Mouse (Mus musculus) neural tube, embryonic 11.5 days (tissue): ENCODE measurements around the gene 1700025G04Rik. TPM values are rescaled to one million over a fixed set of nuclear protein-coding genes. Genes with fewer than 3 reads are reported as not detected.
A peak's percentile ranks its signal among the peaks of the same experiment; 100 is the strongest.

Experiments
- ATAC-seq: fragments of 200-750 bp; cut with Nextera tagmentation; 2 replicates; pipeline ENCODE4 v1.8.0; 2017; ENCODE audit warnings: moderate number of reproducible peaks, mild to moderate bottlenecking, moderate TSS enrichment, moderate library complexity; ENCODE audit not compliant: insufficient read depth, low FRiP score, low TSS enrichment
- DNase-seq: peaks from one replicate; pipeline ENCODE4 v3.0.0-alpha.2; 2015; ENCODE audit warnings: low spot score
- H3K27ac ChIP-seq: fragments of 300-500 bp; sonication (generic); 2 replicates; pipeline ENCODE4 v1.5.1; 2014; ENCODE audit warnings: low read depth, mild to moderate bottlenecking, low read length
- H3K27me3 ChIP-seq: fragments of 300-500 bp; sonication (generic); 2 replicates; pipeline ENCODE4 v1.6.1; 2014; ENCODE audit warnings: mild to moderate bottlenecking, low read length, mixed read lengths; ENCODE audit not compliant: control insufficient read depth, insufficient read depth
- H3K36me3 ChIP-seq: fragments of 300-500 bp; sonication (generic); 2 replicates; pipeline ENCODE4 v1.6.1; 2014; ENCODE audit warnings: mild to moderate bottlenecking, low read length, moderate library complexity, mixed read lengths; ENCODE audit not compliant: control insufficient read depth, insufficient read depth
- H3K4me1 ChIP-seq: fragments of 300-500 bp; sonication (generic); 2 replicates; pipeline ENCODE4 v1.6.1; 2014; ENCODE audit warnings: low read length, mixed read lengths; ENCODE audit not compliant: control insufficient read depth, insufficient read depth
- H3K4me2 ChIP-seq: fragments of 300-500 bp; sonication (generic); 2 replicates; pipeline ENCODE4 v1.6.1; 2014; ENCODE audit warnings: low read depth, mild to moderate bottlenecking, moderate library complexity
- H3K4me3 ChIP-seq: fragments of 300-500 bp; sonication (generic); 2 replicates; pipeline ENCODE4 v1.5.1; 2014; ENCODE audit warnings: low read depth, low read length
- H3K9ac ChIP-seq: fragments of 300-500 bp; sonication (generic); 2 replicates; pipeline ENCODE4 v1.6.1; 2014; ENCODE audit warnings: mild to moderate bottlenecking, low read length
- H3K9me3 ChIP-seq: fragments of 300-500 bp; sonication (generic); 2 replicates; pipeline ENCODE4 v1.6.1; 2016; ENCODE audit warnings: low read length; ENCODE audit not compliant: control insufficient read depth
- WGBS: fragments of 180-500 bp; shearing (Covaris S2); extraction: QIAGEN DNeasy Blood & Tissue Kit; methylation state at CpG from one replicate; pipeline ENCODE4 v1.1.7; 2014; 5-methylcytosine and 5-hydroxymethylcytosine counted together
- polyA plus RNA-seq: library from polyadenylated mRNA; unstranded; fragments of >200 nt; fragmentation: Nextera tagmentation; extraction: Ambion mirVana; gene quantifications from 2 replicates; pipeline ENCODE4 v1.2.1, GENCODE M21; 2014

Gene 1700025G04Rik
- polyA plus RNA-seq, 1 experiment from 2014 or later: 40.7 TPM

DNA sequence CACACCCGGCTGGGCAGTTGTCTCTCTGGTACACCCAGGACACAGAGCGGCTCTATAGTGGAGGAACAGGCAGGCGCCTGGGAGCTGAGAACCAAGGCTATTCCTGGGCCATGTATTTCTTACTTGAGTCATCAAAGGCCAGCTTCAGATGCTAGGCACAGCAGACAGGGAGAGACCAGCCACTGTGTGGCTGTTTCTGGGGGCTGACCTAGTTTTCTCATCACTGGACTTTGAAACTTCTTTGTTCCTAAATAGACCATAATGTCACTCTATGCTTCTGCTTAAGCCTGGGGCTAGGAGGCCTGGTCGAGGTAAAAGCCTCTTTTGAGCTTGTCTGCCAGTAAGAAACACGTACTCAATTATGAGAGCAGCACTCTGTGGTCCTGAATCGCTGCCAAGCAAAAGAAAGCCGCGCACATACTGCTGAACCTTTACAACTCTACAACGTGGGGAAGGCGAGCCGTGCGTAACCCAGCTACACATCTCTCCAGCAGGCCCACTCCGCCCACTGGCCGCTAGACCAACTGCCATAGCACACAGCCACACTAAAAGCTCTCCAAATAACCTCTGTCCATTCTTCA, 199.8 kb downstream of the 1700025G04Rik start:
- no peaks in the 10 kb centered on the region for H3K9me3 ChIP-seq
- DNase-seq (peak; percentile 37), ATAC-seq (no peak)
- H3K27me3 ChIP-seq: no peaks in the 10 kb centered on the region
- H3K4me3 ChIP-seq: no peak overlapping the region
- 72% methylated on average over 14 of the region's 14 CpGs for whole genome bisulfite sequencing
- H3K4me1 ChIP-seq: no peaks in the 10 kb centered on the region
- no peak overlapping the region for H3K9ac ChIP-seq
- H3K36me3 ChIP-seq: no peaks in the 10 kb centered on the region
- no peak overlapping the region for H3K27ac ChIP-seq
- no peak overlapping the region for H3K4me2 ChIP-seq

DNA sequence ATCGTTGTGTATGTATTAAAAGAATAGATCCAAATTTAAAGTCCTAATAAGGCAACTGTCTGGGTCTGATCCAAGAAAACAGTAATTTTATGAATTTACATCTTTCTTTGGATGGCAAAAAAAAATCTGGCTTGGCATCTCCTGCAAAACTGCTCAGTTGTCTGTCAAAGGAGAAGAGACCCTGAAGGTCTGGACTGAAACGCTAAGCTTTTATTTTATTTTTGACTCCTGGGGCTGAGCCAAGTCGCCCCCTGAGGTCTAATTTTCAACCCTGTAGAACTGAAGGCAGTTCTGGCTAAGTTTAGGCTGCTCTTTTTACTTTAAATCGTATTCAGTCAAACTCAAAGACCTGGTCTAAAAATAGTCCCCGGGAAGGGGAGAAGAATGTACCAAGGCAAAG, 202.3 kb downstream of the 1700025G04Rik start:
- Histone ChIP-seq H3K36me3 (no peaks in the 10 kb centered on the region), H3K27ac (no peak overlapping the region), H3K9me3 (no peaks in the 10 kb centered on the region), H3K4me2 (no peak overlapping the region), H3K9ac (no peak overlapping the region), H3K27me3 (no peaks in the 10 kb centered on the region), H3K4me3 (no peak overlapping the region), H3K4me1 (no peaks in the 10 kb centered on the region)
- ATAC-seq: no peak
- no peak for DNase-seq
- WGBS: 92% methylated on average over 5 of the region's 5 CpGs

DNA sequence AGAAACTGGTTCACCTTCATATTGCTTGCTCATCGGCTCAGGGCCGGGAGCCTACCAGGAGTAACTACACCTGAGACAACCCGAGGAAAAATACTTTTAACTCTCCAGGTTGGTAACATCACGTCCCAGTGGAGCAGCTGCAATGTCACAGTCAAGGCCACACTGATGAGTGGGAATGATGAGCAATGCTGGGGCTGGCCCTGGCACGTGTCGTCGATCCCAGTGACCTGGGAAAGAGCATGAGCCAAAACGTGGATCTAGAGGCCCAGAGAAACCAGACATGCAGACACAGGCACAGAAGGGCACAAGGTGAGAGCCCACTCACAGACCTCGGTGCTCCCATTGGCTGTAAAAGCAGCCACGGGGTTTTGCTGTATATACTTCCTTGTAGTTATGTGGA, 202.8 kb downstream of the 1700025G04Rik start:
- Histone ChIP-seq H3K4me1 (no peaks in the 10 kb centered on the region), H3K9me3 (no peaks in the 10 kb centered on the region), H3K36me3 (no peaks in the 10 kb centered on the region), H3K4me3 (no peak overlapping the region), H3K4me2 (no peak overlapping the region), H3K27me3 (no peaks in the 10 kb centered on the region), H3K9ac (no peak overlapping the region), H3K27ac (no peak overlapping the region)
- DNase-seq (no peak), ATAC-seq (no peak)
- 92% methylated on average over 10 of the region's 10 CpGs for WGBS

DNA sequence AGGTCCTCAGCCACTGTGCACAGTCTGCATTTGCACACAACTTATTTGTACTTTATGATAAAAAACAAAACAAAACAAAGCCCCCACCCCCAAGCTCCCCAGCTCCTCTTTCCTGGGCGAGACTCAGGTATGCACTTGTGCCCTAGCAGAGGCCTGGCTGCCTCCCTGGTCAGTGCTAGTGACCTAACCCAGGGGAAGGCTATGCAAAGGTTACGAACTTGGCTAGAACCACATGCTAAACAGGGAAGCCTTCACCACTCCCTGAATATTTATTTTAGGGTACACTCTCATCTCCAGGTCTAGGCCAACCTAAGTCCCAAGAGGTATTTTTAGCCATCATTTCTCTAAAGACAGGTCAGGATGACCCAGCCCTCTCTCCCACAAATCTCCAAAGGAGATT, 203.8 kb downstream of the 1700025G04Rik start:
- DNase-seq (no peak), ATAC-seq (no peak)
- Histone ChIP-seq H3K27me3 (no peaks in the 10 kb centered on the region), H3K9ac (no peak overlapping the region), H3K4me3 (no peak overlapping the region), H3K36me3 (no peaks in the 10 kb centered on the region), H3K9me3 (no peaks in the 10 kb centered on the region), H3K27ac (no peak overlapping the region), H3K4me2 (no peak overlapping the region), H3K4me1 (peaks cover 4% of the 10 kb centered on the region; the same call in 1 of the 2 replicates)
- WGBS: 81% methylated on average over 2 of the region's 2 CpGs

DNA sequence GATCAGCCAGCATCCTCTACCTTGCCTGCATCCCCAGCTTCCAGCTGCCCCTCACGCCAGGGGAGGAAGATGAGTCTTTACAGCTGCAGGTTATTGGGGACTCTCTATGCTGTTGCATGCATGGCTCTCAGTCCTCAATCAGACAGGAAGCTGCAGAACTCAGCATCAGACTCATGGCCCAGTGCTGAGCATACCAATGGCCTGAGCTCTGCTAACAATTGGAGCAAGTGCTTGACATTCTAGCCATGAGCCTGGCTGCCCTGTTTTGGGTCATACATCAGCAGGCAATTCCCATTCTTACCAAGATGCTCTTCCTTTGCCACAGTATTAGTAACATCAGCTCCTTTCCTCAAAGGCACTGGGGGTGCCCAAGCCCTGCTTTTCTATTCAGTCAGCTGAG, 208.7 kb downstream of the 1700025G04Rik start:
- DNase-seq (no peak), ATAC-seq (no peak)
- Histone ChIP-seq H3K36me3 (no peaks in the 10 kb centered on the region), H3K9me3 (no peaks in the 10 kb centered on the region), H3K27me3 (no peaks in the 10 kb centered on the region), H3K4me1 (peaks cover 11% of the 10 kb centered on the region; the same call in 1 of the 2 replicates), H3K4me3 (no peak overlapping the region), H3K4me2 (no peak overlapping the region), H3K9ac (no peak overlapping the region), H3K27ac (no peak overlapping the region)
- WGBS: 72% methylated on average over 1 of the region's 1 CpGs

DNA sequence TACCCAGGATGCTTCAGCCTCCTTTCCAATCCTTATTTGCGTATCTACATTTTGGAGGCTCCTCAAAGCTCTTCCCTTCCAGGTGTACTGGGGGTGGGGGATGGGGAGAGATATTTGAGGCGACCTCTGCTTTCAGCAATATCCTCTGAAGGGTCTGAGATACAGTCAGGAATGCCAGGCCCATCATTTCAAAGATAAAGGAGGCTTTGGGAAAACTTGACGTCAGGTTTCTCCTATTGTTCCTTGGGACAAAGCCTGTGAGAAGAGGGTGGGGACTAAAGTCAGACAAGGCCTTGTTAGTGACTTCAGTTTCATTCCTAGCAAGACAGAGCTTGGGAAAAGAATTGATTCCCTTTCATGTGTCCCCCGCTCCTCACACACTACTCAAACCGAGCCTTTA, 209.2 kb downstream of the 1700025G04Rik start:
- Histone ChIP-seq H3K9me3 (no peaks in the 10 kb centered on the region), H3K36me3 (no peaks in the 10 kb centered on the region), H3K27ac (no peak overlapping the region), H3K4me1 (peaks cover 11% of the 10 kb centered on the region; the same call in 1 of the 2 replicates), H3K4me3 (no peak overlapping the region), H3K27me3 (no peaks in the 10 kb centered on the region), H3K4me2 (no peak overlapping the region), H3K9ac (no peak overlapping the region)
- no peak for DNase-seq
- no peak for ATAC-seq
- WGBS: 48% methylated on average over 5 of the region's 5 CpGs

DNA sequence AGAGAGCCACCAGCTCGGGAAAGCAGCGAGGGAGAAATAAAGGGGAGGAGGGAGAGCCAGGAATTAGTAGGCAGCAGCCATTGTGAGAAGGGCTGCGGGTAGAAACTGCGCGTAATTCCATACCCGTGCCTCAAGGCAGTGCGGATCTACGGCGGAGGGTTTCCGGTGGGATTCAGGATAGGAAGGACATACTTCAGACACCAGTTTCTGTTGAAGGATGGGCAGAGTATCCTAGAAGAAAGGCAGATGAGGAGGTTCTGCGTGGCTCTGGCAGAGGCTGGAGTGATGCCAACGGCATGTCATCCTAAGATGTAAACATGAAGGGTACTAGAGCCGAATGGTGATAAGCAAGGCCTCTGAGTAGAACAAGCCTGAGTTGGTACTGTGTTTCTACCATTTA, 210.0 kb downstream of the 1700025G04Rik start:
- Histone ChIP-seq H3K4me1 (peaks cover 11% of the 10 kb centered on the region; the same call in 1 of the 2 replicates), H3K4me3 (no peak overlapping the region), H3K36me3 (no peaks in the 10 kb centered on the region), H3K9ac (no peak overlapping the region), H3K27me3 (no peaks in the 10 kb centered on the region), H3K4me2 (no peak overlapping the region), H3K9me3 (no peaks in the 10 kb centered on the region), H3K27ac (no peak overlapping the region)
- WGBS: 86% methylated on average over 13 of the region's 13 CpGs
- no peak for DNase-seq
- ATAC-seq: no peak

DNA sequence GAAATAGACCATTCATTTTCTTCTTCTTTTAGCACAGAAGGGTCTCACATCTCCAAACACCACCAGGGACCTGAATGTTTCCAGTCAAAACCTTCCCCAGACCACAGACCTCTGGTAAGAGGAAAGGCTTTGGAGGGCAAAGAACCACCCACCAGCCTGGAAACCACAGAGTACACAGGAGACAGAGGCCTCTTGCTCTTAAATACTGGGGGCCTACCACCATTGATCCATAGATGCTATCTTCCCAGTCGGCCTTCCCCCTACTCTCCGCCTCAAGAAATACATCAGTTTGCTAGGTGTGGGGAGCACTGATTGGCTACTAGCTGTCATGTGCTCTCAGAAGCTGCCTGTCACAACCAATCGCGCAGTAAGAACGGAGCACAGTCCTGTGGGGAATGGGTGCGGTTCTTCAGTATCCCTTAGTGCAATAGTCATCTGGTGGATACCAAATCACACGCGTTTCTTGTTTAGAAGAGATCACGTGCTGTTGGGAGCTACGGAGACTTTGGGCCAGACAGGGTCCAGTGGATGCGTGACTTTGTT, 210.5 kb downstream of the 1700025G04Rik start:
- Histone ChIP-seq H3K4me1 (peaks cover 11% of the 10 kb centered on the region; the same call in 1 of the 2 replicates), H3K9me3 (no peaks in the 10 kb centered on the region), H3K27ac (no peak overlapping the region), H3K36me3 (no peaks in the 10 kb centered on the region), H3K4me3 (no peak overlapping the region), H3K9ac (no peak overlapping the region), H3K27me3 (no peaks in the 10 kb centered on the region), H3K4me2 (no peak overlapping the region)
- ATAC-seq (no peak), DNase-seq (no peak)
- WGBS: 87% methylated on average over 11 of the region's 11 CpGs

DNA sequence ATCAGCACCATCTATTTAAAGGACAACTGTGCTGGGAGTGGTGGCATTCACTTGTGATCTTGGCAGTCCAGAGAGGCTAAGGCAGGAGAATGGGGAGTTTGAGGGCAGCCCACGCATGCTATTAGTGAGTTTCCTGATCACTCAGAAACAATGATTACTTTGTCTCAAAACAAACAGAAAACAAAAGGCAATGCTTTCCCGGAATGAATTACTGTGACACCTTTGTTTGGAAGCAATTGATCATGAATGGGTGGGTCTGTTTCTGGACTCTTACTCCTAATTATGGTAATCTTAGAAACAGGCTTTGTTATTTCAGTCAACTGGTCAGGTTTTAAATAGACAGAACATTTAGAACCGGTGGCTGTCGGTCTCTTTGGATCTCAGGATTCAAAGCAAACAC, 211.5 kb downstream of the 1700025G04Rik start:
- H3K4me3 ChIP-seq: no peak overlapping the region
- H3K27ac ChIP-seq: no peak overlapping the region
- H3K27me3 ChIP-seq: no peaks in the 10 kb centered on the region
- no peak overlapping the region for H3K4me2 ChIP-seq
- H3K36me3 ChIP-seq: no peaks in the 10 kb centered on the region
- H3K9ac ChIP-seq: no peak overlapping the region
- no peaks in the 10 kb centered on the region for H3K9me3 ChIP-seq
- 15% methylated on average over 4 of the region's 4 CpGs for WGBS
- peaks cover 11% of the 10 kb centered on the region; the same call in 1 of the 2 replicates for H3K4me1 ChIP-seq
- no peak for DNase-seq
- no peak for ATAC-seq
